Mouse (Mus musculus) ES-Bruce4 (cell line): ENCODE results near the gene Lrtm2.

ENCODE experiments used
- CTCF ChIP-seq: IDR thresholded peaks from one replicate; pipeline ENCODE4 v1.8.1; 2011; ENCODE audit warnings: low read depth, low read length
- EP300 ChIP-seq: IDR thresholded peaks from 2 replicates; pipeline ENCODE4 v1.6.1; 2011; ENCODE audit warnings: low read depth, low read length; ENCODE audit not compliant: insufficient read depth
- POLR2A ChIP-seq: IDR thresholded peaks from one replicate; pipeline ENCODE4 v1.8.1; 2011; ENCODE audit warnings: low read length; ENCODE audit not compliant: insufficient read depth

GRCm38 (mm10) chr6:119375035-119375434 lies 44.5 kb upstream of the Lrtm2 start:
- TF ChIP-seq CTCF = peak; percentile 22
- no peak for TF ChIP-seq POLR2A
- no peak for TF ChIP-seq EP300
